Mouse (Mus musculus) kidney, postnatal 0 days (tissue): Measurements from ENCODE around the gene Ndufs1. TPM values are rescaled to one million over a fixed set of nuclear protein-coding genes. Genes with fewer than 3 reads are reported as not detected.

Source experiments
- ATAC-seq: fragments of 200-750 bp; cut with Nextera tagmentation; replicated peaks from 2 replicates; pipeline ENCODE4 v1.8.0; 2017; ENCODE audit warnings: low read depth, moderate number of reproducible peaks, moderate TSS enrichment, moderate library complexity; ENCODE audit not compliant: low FRiP score
- DNase-seq: peaks from one replicate; pipeline ENCODE4 v3.0.0-alpha.2; 2016; ENCODE audit warnings: low spot score
- H3K27ac ChIP-seq: fragments of 300-500 bp; sonication (generic); 2 replicates; pipeline ENCODE4 v1.5.1; 2014; ENCODE audit warnings: mild to moderate bottlenecking
- H3K27me3 ChIP-seq: fragments of 300-500 bp; sonication (generic); 2 replicates; pipeline ENCODE4 v1.6.1; 2014; ENCODE audit warnings: low read length, mixed read lengths; ENCODE audit not compliant: insufficient read depth
- H3K36me3 ChIP-seq: fragments of 300-500 bp; sonication (generic); 2 replicates; pipeline ENCODE4 v1.6.1; 2014; ENCODE audit warnings: low read length, mixed read lengths; ENCODE audit not compliant: insufficient read depth
- H3K4me1 ChIP-seq: fragments of 300-500 bp; sonication (generic); replicated peaks from 2 replicates; pipeline ENCODE4 v1.6.1; 2014; ENCODE audit warnings: antibody characterized with exemption, low read length, mixed read lengths; ENCODE audit not compliant: insufficient read depth
- H3K4me2 ChIP-seq: fragments of 300-500 bp; sonication (generic); 2 replicates; pipeline ENCODE4 v1.6.1; 2014; ENCODE audit warnings: mild to moderate bottlenecking, low read length, moderate library complexity, mixed read lengths
- H3K4me3 ChIP-seq: fragments of 300-500 bp; sonication (generic); replicated peaks from 2 replicates; pipeline ENCODE4 v1.5.1; 2014; ENCODE audit warnings: low read depth, low read length
- H3K9ac ChIP-seq: fragments of 300-500 bp; sonication (generic); 2 replicates; pipeline ENCODE4 v1.6.1; 2014; ENCODE audit warnings: low read depth, low read length
- H3K9me3 ChIP-seq: fragments of 300-500 bp; sonication (generic); replicated peaks from 2 replicates; pipeline ENCODE4 v1.6.1; 2016; ENCODE audit warnings: low read length, inconsistent platforms, mixed read lengths
- CTCF ChIP-seq: IDR thresholded peaks from 2 replicates; pipeline ENCODE4 v1.5.1; 2016; ENCODE audit warnings: antibody characterized with exemption, low read depth, mild to moderate bottlenecking, moderate library complexity
- WGBS: fragments of 180-500 bp; shearing (Covaris S2); extraction: QIAGEN DNeasy Blood & Tissue Kit; methylation state at CpG from one replicate; pipeline ENCODE4 v1.1.7; 2014; 5-methylcytosine and 5-hydroxymethylcytosine counted together
- polyA plus RNA-seq: library from polyadenylated mRNA; unstranded; fragments of >200 nt; fragmentation: Nextera tagmentation; extraction: Ambion mirVana; gene quantifications from 2 replicates; pipeline ENCODE4 v1.2.1, GENCODE M21; 2015

Ndufs1 gene
- polyA plus RNA-seq, 1 experiment from 2014 or later = 178 TPM

DNA sequence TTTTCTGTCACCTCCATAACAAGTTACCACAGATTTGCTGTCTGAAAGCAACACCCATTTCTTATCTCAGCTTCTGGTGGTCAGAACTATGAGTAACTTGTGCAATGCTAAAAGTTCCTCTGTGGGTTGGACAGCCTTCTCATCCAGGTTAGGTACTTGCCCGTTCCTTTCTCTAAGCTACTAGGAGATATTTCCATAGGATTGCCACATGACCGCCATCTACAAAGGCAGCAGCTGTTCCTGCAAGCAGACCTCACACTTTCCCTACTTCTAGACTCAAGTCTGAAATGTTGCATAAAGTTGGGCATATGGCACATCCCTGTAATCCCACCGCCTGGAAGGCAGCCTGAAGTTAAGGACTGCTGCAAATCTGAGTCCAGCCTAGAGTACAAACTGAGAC, 50.4 kb downstream of the Ndufs1 start:
- ATAC-seq = no peak
- WGBS = 95% methylated on average over 3 of the region's 3 CpGs
- no peaks in the 10 kb centered on the region for H3K27me3 ChIP-seq

DNA sequence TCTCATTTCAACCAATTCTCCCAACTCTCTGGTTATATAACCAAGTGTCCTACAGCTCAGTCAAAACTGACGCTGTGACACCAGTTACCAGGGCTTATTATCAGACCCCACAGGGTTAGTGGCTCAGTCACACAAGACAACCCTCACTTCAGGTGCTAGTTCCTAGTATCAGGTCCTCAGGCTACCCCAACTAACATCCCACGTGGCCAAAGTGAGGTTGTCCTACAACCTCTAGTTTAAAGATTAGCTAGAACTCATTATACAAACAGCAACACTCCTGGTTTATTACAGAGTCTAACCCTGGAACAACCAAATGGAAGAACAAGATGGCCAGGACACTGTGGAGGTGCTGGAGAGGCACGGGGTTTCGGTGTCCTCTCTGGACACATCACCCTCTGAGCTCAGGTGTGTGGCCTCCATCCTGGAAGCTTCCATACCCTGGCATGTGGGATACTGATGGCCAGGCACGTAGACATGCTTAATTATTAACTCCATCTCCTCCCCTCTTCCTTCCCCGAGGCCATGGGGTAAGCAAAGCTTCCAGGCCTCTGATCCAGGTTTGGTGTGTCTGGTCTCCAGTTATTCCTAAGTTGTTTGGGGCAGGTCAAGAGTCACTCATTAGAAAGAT, 52.7 kb downstream of the Ndufs1 start:
- no peak overlapping the region for H3K9ac ChIP-seq
- no peaks in the 10 kb centered on the region for H3K4me1 ChIP-seq
- H3K27ac ChIP-seq = peak overlapping the region; percentile 66
- 64% methylated on average over 6 of the region's 6 CpGs for WGBS
- no peaks in the 10 kb centered on the region for H3K9me3 ChIP-seq
- peaks cover 30% of the 10 kb centered on the region for H3K36me3 ChIP-seq
- no peaks in the 10 kb centered on the region for H3K27me3 ChIP-seq
- H3K4me2 ChIP-seq = no peak overlapping the region
- no peak for TF ChIP-seq CTCF
- no peak overlapping the region for H3K4me3 ChIP-seq
- DNase-seq (no peak), ATAC-seq (peak; percentile 69)

More for the DNA sequence above, 50.4 kb downstream of the Ndufs1 start:
- no peak for TF ChIP-seq CTCF
- Histone ChIP-seq H3K9ac (no peak overlapping the region), H3K4me3 (no peak overlapping the region), H3K4me1 (peaks cover 4% of the 10 kb centered on the region; the same call in 1 of the 2 replicates), H3K27ac (no peak overlapping the region), H3K36me3 (peaks cover 13% of the 10 kb centered on the region), H3K9me3 (no peaks in the 10 kb centered on the region), H3K4me2 (no peak overlapping the region)
- DNase-seq = no peak

DNA sequence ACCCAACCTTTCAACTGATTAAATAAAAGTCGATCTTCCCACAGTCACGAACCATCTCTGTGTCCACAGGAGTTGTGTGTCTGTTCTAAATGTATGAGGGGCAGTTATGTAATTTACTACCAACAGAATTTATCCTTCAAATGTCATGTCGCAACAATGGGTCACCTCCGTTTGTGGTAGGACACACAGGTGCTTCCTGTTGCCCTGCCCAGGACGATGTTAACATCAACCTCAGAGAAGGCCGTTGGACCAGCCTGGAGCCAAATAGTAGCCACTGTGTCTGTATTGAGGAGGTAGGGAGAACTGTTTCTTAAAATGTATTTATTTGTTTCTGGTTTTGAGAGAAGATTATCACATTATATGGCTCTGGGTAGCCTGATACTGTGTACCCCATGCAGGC, 54.6 kb downstream of the Ndufs1 start:
- H3K9ac ChIP-seq = no peak overlapping the region
- H3K9me3 ChIP-seq = no peaks in the 10 kb centered on the region
- ATAC-seq = no peak
- H3K27ac ChIP-seq = 0 out of 2 replicates have a peak overlapping the region, but pooled peaks have one; percentile 36
- no peak for DNase-seq
- H3K4me3 ChIP-seq = no peak overlapping the region
- H3K4me2 ChIP-seq = no peak overlapping the region
- H3K36me3 ChIP-seq = peaks cover 30% of the 10 kb centered on the region
- WGBS = 78% methylated on average over 6 of the region's 6 CpGs
- TF ChIP-seq CTCF = no peak
- H3K27me3 ChIP-seq = no peaks in the 10 kb centered on the region
- no peaks in the 10 kb centered on the region for H3K4me1 ChIP-seq

DNA sequence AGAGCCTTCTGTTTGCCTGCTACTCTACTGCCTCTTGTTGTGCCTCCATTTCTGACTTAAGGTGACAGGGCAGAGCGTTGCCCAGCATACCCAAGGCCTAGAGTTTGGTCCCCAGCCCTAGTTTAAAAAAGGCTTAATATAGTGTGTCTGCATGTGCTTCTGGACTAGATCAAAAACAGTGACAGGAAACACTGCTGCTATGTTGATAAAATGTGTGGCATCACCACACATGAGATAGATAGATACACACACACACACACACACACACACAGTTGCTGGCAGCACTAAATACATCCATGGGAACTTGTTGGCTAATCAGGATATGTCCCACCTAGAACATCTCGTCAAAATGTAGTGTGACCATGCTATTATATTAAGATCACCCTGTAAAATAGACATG, 56.3 kb downstream of the Ndufs1 start:
- ATAC-seq = no peak
- DNase-seq = no peak
- no peak overlapping the region for H3K4me2 ChIP-seq
- H3K4me3 ChIP-seq = no peak overlapping the region
- H3K27me3 ChIP-seq = no peaks in the 10 kb centered on the region
- no peak overlapping the region for H3K27ac ChIP-seq
- TF ChIP-seq CTCF = no peak
- WGBS = 93% methylated on average over 2 of the region's 2 CpGs
- no peaks in the 10 kb centered on the region for H3K4me1 ChIP-seq
- peaks cover 28% of the 10 kb centered on the region for H3K36me3 ChIP-seq
- H3K9me3 ChIP-seq = no peaks in the 10 kb centered on the region
- H3K9ac ChIP-seq = no peak overlapping the region

DNA sequence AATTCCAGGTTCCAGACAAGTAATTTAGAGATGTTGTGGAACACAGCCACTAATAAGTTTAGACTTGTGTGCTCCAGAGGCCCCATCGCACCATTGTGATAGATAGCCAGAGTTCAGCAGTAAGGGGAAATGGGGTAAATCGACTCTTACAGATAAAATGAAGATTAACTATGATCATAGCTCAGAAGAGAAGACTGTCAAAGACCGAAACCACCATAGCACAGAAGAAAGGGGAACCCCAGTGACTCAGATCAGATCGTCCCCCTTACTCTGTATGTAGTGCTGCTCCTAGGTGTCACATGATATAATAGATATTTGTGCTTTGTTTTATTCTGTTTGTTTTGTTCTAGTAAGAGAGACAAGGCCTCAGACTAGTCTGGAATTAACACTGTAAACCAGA, 57.0 kb downstream of the Ndufs1 start:
- Histone ChIP-seq H3K4me3 (no peak overlapping the region), H3K4me1 (no peaks in the 10 kb centered on the region), H3K27ac (no peak overlapping the region), H3K36me3 (peaks cover 28% of the 10 kb centered on the region), H3K9ac (no peak overlapping the region), H3K4me2 (no peak overlapping the region), H3K27me3 (no peaks in the 10 kb centered on the region), H3K9me3 (no peaks in the 10 kb centered on the region)
- DNase-seq (no peak), ATAC-seq (no peak)
- TF ChIP-seq CTCF = no peak
- 87% methylated on average over 4 of the region's 4 CpGs for WGBS

DNA sequence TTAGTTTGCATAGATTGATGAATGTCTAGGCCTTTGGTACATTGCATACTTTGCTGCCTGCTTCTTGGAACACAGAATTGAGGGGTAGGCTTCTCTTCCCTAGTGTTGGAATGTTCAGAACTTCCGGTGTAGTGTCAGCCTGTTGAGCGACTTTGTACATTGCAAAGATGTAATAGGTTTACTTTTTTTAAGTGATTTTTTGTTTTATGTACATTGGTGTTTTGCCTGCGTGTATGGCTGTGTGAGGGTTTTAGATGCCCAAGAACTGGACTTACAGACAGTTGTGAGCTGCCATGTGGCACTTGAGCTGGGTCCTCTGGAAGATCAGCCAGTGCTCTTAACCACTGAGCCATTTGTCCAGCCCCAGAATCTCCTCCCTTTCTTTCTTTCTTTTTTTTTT, 61.1 kb downstream of the Ndufs1 start:
- 8% methylated on average over 3 of the region's 3 CpGs for WGBS
- Histone ChIP-seq H3K9ac (0 out of 2 replicates have a peak overlapping the region, but pooled peaks have one; percentile 100), H3K9me3 (no peaks in the 10 kb centered on the region), H3K4me1 (peaks cover 5% of the 10 kb centered on the region; the same call in 1 of the 2 replicates), H3K36me3 (peaks cover 12% of the 10 kb centered on the region), H3K4me3 (peak overlapping the region; percentile 95), H3K27ac (0 out of 2 replicates have a peak overlapping the region, but pooled peaks have one; percentile 38), H3K27me3 (no peaks in the 10 kb centered on the region), H3K4me2 (peak overlapping the region; percentile 75)
- peak; percentile 73 for DNase-seq
- ATAC-seq = no peak
- TF ChIP-seq CTCF = no peak

DNA sequence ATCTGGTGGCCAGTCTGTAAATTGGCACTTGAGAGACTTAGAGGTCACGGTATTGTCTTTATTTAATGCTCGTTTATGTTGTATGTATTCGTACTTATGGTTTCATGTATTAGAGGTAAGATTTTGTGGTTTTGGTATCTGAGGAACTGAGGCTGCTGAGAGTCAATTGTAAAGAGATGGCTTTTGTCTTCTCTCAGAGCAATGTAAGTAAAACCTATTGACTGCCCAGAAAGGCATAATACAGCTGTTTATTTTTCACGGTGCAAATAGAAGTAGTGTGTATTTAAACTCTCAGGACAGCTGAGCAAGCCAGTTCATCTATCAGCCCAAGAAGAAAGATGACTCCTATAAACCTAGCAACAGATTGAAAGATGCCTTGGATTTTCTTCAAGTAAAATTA, 61.5 kb downstream of the Ndufs1 start:
- no peak for TF ChIP-seq CTCF
- H3K27ac ChIP-seq = peak overlapping the region; percentile 100
- peaks cover 7% of the 10 kb centered on the region for H3K36me3 ChIP-seq
- WGBS = 11% methylated on average over 4 of the region's 4 CpGs
- no peaks in the 10 kb centered on the region for H3K9me3 ChIP-seq
- no peak for DNase-seq
- ATAC-seq = no peak
- peak overlapping the region; percentile 95 for H3K4me3 ChIP-seq
- peak overlapping the region; percentile 75 for H3K4me2 ChIP-seq
- peak overlapping the region; percentile 100 for H3K9ac ChIP-seq
- no peaks in the 10 kb centered on the region for H3K27me3 ChIP-seq
- peaks cover 8% of the 10 kb centered on the region; the same call in 1 of the 2 replicates for H3K4me1 ChIP-seq
